Mouse (Mus musculus) heart, embryonic 10.5 days (tissue): ENCODE measurements around the gene Osbpl10. TPM values are rescaled to one million over a fixed set of nuclear protein-coding genes. Genes with fewer than 3 reads are reported as not detected.
"Not testable (repeated sequence)": the region's sequence is repeated elsewhere in the genome, so short reads cannot be mapped to it uniquely, and the experiment has no call there.

Experiments used
- DNase-seq: peaks from one replicate; pipeline ENCODE4 v3.0.0-alpha.2; 2017; ENCODE audit warnings: low spot score
- H3K27ac ChIP-seq: fragments of 300-500 bp; sonication (generic); 2 replicates; pipeline ENCODE4 v1.5.1; 2016; ENCODE audit warnings: mild to moderate bottlenecking
- H3K27me3 ChIP-seq: fragments of 300-500 bp; sonication (generic); 2 replicates; pipeline ENCODE4 v1.6.1; 2016; ENCODE audit warnings: mild to moderate bottlenecking; ENCODE audit not compliant: poor library complexity, insufficient read depth, severe bottlenecking
- H3K36me3 ChIP-seq: fragments of 300-500 bp; sonication (generic); 2 replicates; pipeline ENCODE4 v1.6.1; 2016; ENCODE audit warnings: mild to moderate bottlenecking, moderate library complexity
- H3K4me1 ChIP-seq: fragments of 300-500 bp; sonication (generic); 2 replicates; pipeline ENCODE4 v1.6.1; 2016; ENCODE audit warnings: mild to moderate bottlenecking
- H3K4me3 ChIP-seq: fragments of 300-500 bp; sonication (generic); 2 replicates; pipeline ENCODE4 v1.5.1; 2016; ENCODE audit warnings: mild to moderate bottlenecking, moderate library complexity
- H3K9me3 ChIP-seq: fragments of 300-500 bp; sonication (generic); 2 replicates; pipeline ENCODE4 v1.6.1; 2016; ENCODE audit warnings: mild to moderate bottlenecking, moderate library complexity
- WGBS: fragments of 180-500 bp; shearing (Covaris S2); methylation state at CpG from one replicate; pipeline ENCODE4 v1.1.7; 2016; 5-methylcytosine and 5-hydroxymethylcytosine counted together
- polyA plus RNA-seq: library from polyadenylated mRNA; unstranded; fragments of >200 nt; fragmentation: Nextera tagmentation; extraction: Ambion mirVana; gene quantifications from 2 replicates; pipeline ENCODE4 v1.2.1, GENCODE M21; 2016

Gene Osbpl10
- polyA plus RNA-seq, 1 experiment from 2014 or later: 1.7 TPM

GRCm38 (mm10) chr9:114955340-114955739 lies 23.0 kb upstream of the Osbpl10 start:
- no peaks in the 10 kb centered on the region for H3K9me3 ChIP-seq
- H3K4me3 ChIP-seq: no peak overlapping the region
- WGBS: 91% methylated on average over 11 of the region's 11 CpGs
- no peak overlapping the region for H3K27ac ChIP-seq
- DNase-seq: no peak
- no peaks in the 10 kb centered on the region for H3K27me3 ChIP-seq
- peaks cover 2% of the 10 kb centered on the region for H3K4me1 ChIP-seq
- no peaks in the 10 kb centered on the region for H3K36me3 ChIP-seq

- Histone ChIP-seq H3K27me3 (no peaks in the 10 kb centered on the region), H3K4me1 (no peaks in the 10 kb centered on the region), H3K4me3 (no peak overlapping the region), H3K9me3 (no peaks in the 10 kb centered on the region), H3K27ac (no peak overlapping the region), H3K36me3 (no peaks in the 10 kb centered on the region)
- no peak for DNase-seq
- WGBS: 44% methylated on average over 5 of the region's 5 CpGs
These were observed 21.4 kb upstream of the Osbpl10 start for GRCm38 (mm10) chr9:114956945-114957344.

- no peak for DNase-seq
- H3K4me3 ChIP-seq: no peak overlapping the region
- H3K9me3 ChIP-seq: no peaks in the 10 kb centered on the region
- no peaks in the 10 kb centered on the region for H3K36me3 ChIP-seq
- no peaks in the 10 kb centered on the region for H3K27me3 ChIP-seq
- H3K27ac ChIP-seq: no peak overlapping the region
- H3K4me1 ChIP-seq: 0 out of 2 replicates have a peak, but pooled peaks cover 5% of the 10 kb centered on the region
- WGBS: 71% methylated on average over 4 of the region's 4 CpGs
These were observed 18.2 kb upstream of the Osbpl10 start for GRCm38 (mm10) chr9:114960043-114960789.

GRCm38 (mm10) chr9:114960844-114961243 lies 17.5 kb upstream of the Osbpl10 start:
- H3K4me3 ChIP-seq: no peak overlapping the region
- 87% methylated on average over 6 of the region's 6 CpGs for WGBS
- 0 out of 2 replicates have a peak, but pooled peaks cover 5% of the 10 kb centered on the region for H3K4me1 ChIP-seq

GRCm38 (mm10) chr9:114964093-114964492 lies 14.3 kb upstream of the Osbpl10 start:
- Histone ChIP-seq H3K4me3 (no peak overlapping the region), H3K36me3 (no peaks in the 10 kb centered on the region), H3K27ac (no peak overlapping the region), H3K27me3 (no peaks in the 10 kb centered on the region), H3K4me1 (0 out of 2 replicates have a peak, but pooled peaks cover 5% of the 10 kb centered on the region), H3K9me3 (no peaks in the 10 kb centered on the region)
- 49% methylated on average over 3 of the region's 3 CpGs for WGBS
- DNase-seq: no peak

More at GRCm38 (mm10) chr9:114960844-114961243, 17.5 kb upstream of the Osbpl10 start:
- Histone ChIP-seq H3K27me3 (no peaks in the 10 kb centered on the region), H3K9me3 (no peaks in the 10 kb centered on the region), H3K27ac (no peak overlapping the region), H3K36me3 (no peaks in the 10 kb centered on the region)
- DNase-seq: no peak

- not testable (repeated sequence) for H3K36me3 ChIP-seq, H3K27me3 ChIP-seq, H3K9me3 ChIP-seq, H3K4me3 ChIP-seq, H3K4me1 ChIP-seq, DNase-seq, H3K27ac ChIP-seq
- WGBS: 85% methylated on average over 7 of the region's 7 CpGs
These were observed 12.1 kb upstream of the Osbpl10 start for GRCm38 (mm10) chr9:114966286-114966685.

- Histone ChIP-seq H3K27me3 (peaks cover 28% of the 10 kb centered on the region), H3K4me1 (peaks cover 28% of the 10 kb centered on the region), H3K4me3 (peak overlapping the region; percentile 92), H3K27ac (peak overlapping the region; percentile 94), H3K9me3 (no peaks in the 10 kb centered on the region), H3K36me3 (no peaks in the 10 kb centered on the region)
- WGBS: 4% methylated on average over 31 of the region's 31 CpGs
- no peak for DNase-seq
These were observed 698 bp upstream of the Osbpl10 start for GRCm38 (mm10) chr9:114977461-114978280.

- H3K27ac ChIP-seq: no peak overlapping the region
- H3K27me3 ChIP-seq: peaks cover 28% of the 10 kb centered on the region
- WGBS: 27% methylated on average over 6 of the region's 6 CpGs
- H3K4me3 ChIP-seq: 0 out of 2 replicates have a peak overlapping the region, but pooled peaks have one; percentile 16
- H3K4me1 ChIP-seq: peaks cover 28% of the 10 kb centered on the region
- no peaks in the 10 kb centered on the region for H3K36me3 ChIP-seq
- no peak for DNase-seq
- no peaks in the 10 kb centered on the region for H3K9me3 ChIP-seq
These were observed 1.6 kb downstream of the Osbpl10 start for GRCm38 (mm10) chr9:114979969-114980368.

GRCm38 (mm10) chr9:114982689-114983360 lies 4.5 kb downstream of the Osbpl10 start, which contains the start of gene Rps27rt:
Rps27rt (minus strand) TSS chr9:114982739.
- H3K4me3 ChIP-seq: no peak within 1 kb of the TSS
- 88% methylated on average over 16 of the region's 16 CpGs for WGBS
- no peaks in the 10 kb centered on the region for H3K36me3 ChIP-seq
- H3K4me1 ChIP-seq: peaks cover 26% of the 10 kb centered on the region
- no peaks in the 10 kb centered on the region for H3K9me3 ChIP-seq
- peaks cover 18% of the 10 kb centered on the region for H3K27me3 ChIP-seq
- DNase-seq: no peak
- no peak within 1 kb of the TSS for H3K27ac ChIP-seq

- Histone ChIP-seq H3K4me3 (no peak overlapping the region), H3K27ac (no peak overlapping the region), H3K9me3 (no peaks in the 10 kb centered on the region), H3K4me1 (peaks cover 20% of the 10 kb centered on the region), H3K27me3 (0 out of 2 replicates have a peak, but pooled peaks cover 3% of the 10 kb centered on the region), H3K36me3 (no peaks in the 10 kb centered on the region)
- no peak for DNase-seq
- WGBS: 88% methylated on average over 5 of the region's 5 CpGs
These were observed 7.4 kb downstream of the Osbpl10 start for GRCm38 (mm10) chr9:114985741-114986140.

GRCm38 (mm10) chr9:114986361-114986760 lies 8.0 kb downstream of the Osbpl10 start:
- no peak overlapping the region for H3K27ac ChIP-seq
- H3K36me3 ChIP-seq: no peaks in the 10 kb centered on the region
- H3K4me1 ChIP-seq: peaks cover 20% of the 10 kb centered on the region
- H3K9me3 ChIP-seq: no peaks in the 10 kb centered on the region
- DNase-seq: no peak
- H3K4me3 ChIP-seq: no peak overlapping the region
- no peaks in the 10 kb centered on the region for H3K27me3 ChIP-seq
- WGBS: 94% methylated on average over 5 of the region's 5 CpGs

GRCm38 (mm10) chr9:114988029-114988428 lies 9.7 kb downstream of the Osbpl10 start:
- no peak for DNase-seq
- Histone ChIP-seq H3K36me3 (peaks cover 3% of the 10 kb centered on the region; the same call in 1 of the 2 replicates), H3K27ac (no peak overlapping the region), H3K4me3 (no peak overlapping the region), H3K27me3 (no peaks in the 10 kb centered on the region), H3K9me3 (no peaks in the 10 kb centered on the region), H3K4me1 (peaks cover 20% of the 10 kb centered on the region)
- WGBS: 84% methylated on average over 3 of the region's 3 CpGs
